ENCODE assay signal across 27 mouse cellular contexts in the genomic region with DNA sequence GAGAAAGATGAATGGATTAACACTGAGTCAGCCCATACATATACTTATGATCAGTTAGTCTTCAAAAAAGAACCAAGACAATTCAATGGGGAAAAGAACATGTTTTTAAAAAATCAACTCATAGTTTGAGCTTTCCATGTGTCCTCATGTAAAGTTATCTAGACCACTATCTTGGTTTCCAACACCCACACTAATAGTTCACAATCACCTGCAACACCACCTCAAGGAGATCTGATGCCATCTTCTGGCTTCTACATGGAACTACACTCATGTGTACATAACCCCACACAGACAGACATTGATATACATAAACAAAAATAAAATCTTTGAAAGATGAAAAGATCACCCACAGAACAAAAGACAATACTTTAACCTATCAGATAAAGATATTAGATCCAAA. TPM values are rescaled to one million over a fixed set of nuclear protein-coding genes. Genes with fewer than 3 reads are reported as not detected.
A peak's percentile ranks its signal among the peaks of the same experiment; 100 is the strongest.
DNase-seq lines count a peak whose midpoint lies in the region; ATAC-seq and TF ChIP-seq lines count a peak whose summit lies in the region.
"Had no signal": no experiment of that assay in that cellular context is flagged by ENCODE, and none has a peak within 500 bp of the region (broad histone marks: within the 10 kb centered on the region; RNA-seq: fewer than 3 reads in every experiment).

No protein-coding gene starts in this region.

- no peak for ATAC-seq in kidney, postnatal 0 days (replicated peaks; ENCODE audit: low FRiP score, low read depth)
- no peak for ATAC-seq in kidney, embryonic 15.5 days (replicated peaks; ENCODE audit: low FRiP score)
- no peak for ATAC-seq in midbrain, postnatal 0 days (ENCODE audit: low FRiP score)
- ATAC-seq in midbrain, embryonic 16.5 days, result no peak
- no peak for ATAC-seq in megakaryocyte-erythroid progenitor cell, adult 5-6 weeks (replicated peaks; ENCODE audit: low FRiP score, low TSS enrichment, poor library complexity, severe bottlenecking)
- ATAC-seq: forebrain, embryonic 16.5 days; hindbrain, embryonic 16.5 days; midbrain, embryonic 15.5 days had no signal

- H3K4me2 ChIP-seq in kidney, postnatal 0 days (ENCODE audit: low read length), result no peak overlapping the region
- H3K4me2 ChIP-seq in kidney, embryonic 15.5 days, result no peak overlapping the region
- no peak overlapping the region for H3K4me2 ChIP-seq in midbrain, postnatal 0 days (ENCODE audit: low read depth, low read length, poor library complexity, severe bottlenecking)
- H3K4me2 ChIP-seq in midbrain, embryonic 16.5 days (ENCODE audit: low read length), result no peak overlapping the region
- H3K4me2 ChIP-seq: embryonic facial prominence, embryonic 15.5 days; midbrain, embryonic 15.5 days; neural tube, embryonic 15.5 days; stomach, embryonic 15.5 days had no signal

- no peak for TF ChIP-seq POLR2A in MEL (IDR thresholded peaks at IDR 0.05; ENCODE audit: control insufficient read depth in 1 of 2, insufficient read depth in 1 of 2, low read depth in 1 of 2, low read length in 2 of 2, poor library complexity in 1 of 2)

- no peak overlapping the region for H3K9ac ChIP-seq in kidney, postnatal 0 days (ENCODE audit: low read depth, low read length)
- H3K9ac ChIP-seq in kidney, embryonic 15.5 days, result no peak overlapping the region
- no peak overlapping the region for H3K9ac ChIP-seq in midbrain, postnatal 0 days (replicated peaks; ENCODE audit: low read length, poor library complexity, severe bottlenecking)
- H3K9ac ChIP-seq in midbrain, embryonic 16.5 days (ENCODE audit: low read depth, low read length), result no peak overlapping the region
- H3K9ac ChIP-seq in MEL (ENCODE audit: control insufficient read depth, low read depth, low read length, poor library complexity, severe bottlenecking), result no peak overlapping the region
- H3K9ac ChIP-seq: embryonic facial prominence, embryonic 15.5 days; midbrain, embryonic 15.5 days; neural tube, embryonic 15.5 days; stomach, embryonic 15.5 days had no signal

- no peak overlapping the region for H3K4me3 ChIP-seq in kidney, postnatal 0 days (replicated peaks; ENCODE audit: low read depth, low read length)
- no peak overlapping the region for H3K4me3 ChIP-seq in kidney, embryonic 15.5 days (replicated peaks)
- H3K4me3 ChIP-seq in midbrain, postnatal 0 days (ENCODE audit: low read depth, low read length), result no peak overlapping the region
- no peak overlapping the region for H3K4me3 ChIP-seq in midbrain, embryonic 16.5 days (ENCODE audit: low read depth, low read length)
- no peak overlapping the region for H3K4me3 ChIP-seq in MEL (ENCODE audit: control insufficient read depth in 1 of 2, insufficient read depth in 1 of 2, low read depth in 2 of 2, low read length in 2 of 2)
- H3K4me3 ChIP-seq: embryonic facial prominence, embryonic 15.5 days; midbrain, embryonic 15.5 days; neural tube, embryonic 15.5 days; stomach, embryonic 15.5 days had no signal

- H3K79me2 ChIP-seq in MEL (ENCODE audit: control insufficient read depth, insufficient read depth, low read length, poor library complexity), result no peaks in the 10 kb centered on the region

- no peak for TF ChIP-seq EP300 in MEL (IDR thresholded peaks at IDR 0.05; ENCODE audit: low read depth in 1 of 2, low read length in 2 of 2)

- H3K27me3 ChIP-seq in kidney, postnatal 0 days (ENCODE audit: insufficient read depth, low read length), result no peaks in the 10 kb centered on the region
- no peaks in the 10 kb centered on the region for H3K27me3 ChIP-seq in kidney, embryonic 15.5 days
- no peaks in the 10 kb centered on the region for H3K27me3 ChIP-seq in midbrain, postnatal 0 days (ENCODE audit: insufficient read depth, low read length)
- H3K27me3 ChIP-seq in midbrain, embryonic 16.5 days (ENCODE audit: control insufficient read depth, insufficient read depth, low read depth, low read length), result no peaks in the 10 kb centered on the region
- H3K27me3 ChIP-seq in MEL (ENCODE audit: control insufficient read depth in 1 of 2, insufficient read depth in 2 of 2, low read length in 2 of 2), result peaks cover 1 to 2% of the 10 kb centered on the region in 2 experiments; a peak in 3 of 4 replicates
- H3K27me3 ChIP-seq: embryonic facial prominence, embryonic 15.5 days; midbrain, embryonic 15.5 days; neural tube, embryonic 15.5 days; stomach, embryonic 15.5 days had no signal

- TF ChIP-seq RAD21 in MEL (IDR thresholded peaks at IDR 0.05; ENCODE audit: low read depth, low read length), result peak; percentile 8; the same call in 1 of the 2 replicates

- no peak for DNase-seq in kidney, postnatal 0 days (ENCODE audit: low spot score)
- no peak for DNase-seq in midbrain, postnatal 0 days (ENCODE audit: low spot score)
- peak; percentile 6 for DNase-seq in MEL (ENCODE audit: low read depth, low spot score)
- no peak for DNase-seq in spleen, postnatal 4 days (ENCODE audit: low spot score in 2 of 2)
- DNase-seq: adrenal gland, postnatal 36 days; cerebellum, adult 9-10 months; gastrocnemius, postnatal 25 days; kidney, adult 11 months; lung, adult 18-20 months; lung, postnatal 36 days; right cerebral cortex, adult 18-20 months; right cerebral cortex, postnatal 4 days; thymus, adult 2 months; thymus, postnatal 4 days had no signal

- H3K4me1 ChIP-seq in kidney, postnatal 0 days (replicated peaks; ENCODE audit: insufficient read depth, low read length), result no peaks in the 10 kb centered on the region
- H3K4me1 ChIP-seq in kidney, embryonic 15.5 days, result 0 out of 2 replicates have a peak, but pooled peaks cover 3% of the 10 kb centered on the region
- no peaks in the 10 kb centered on the region for H3K4me1 ChIP-seq in midbrain, postnatal 0 days (ENCODE audit: insufficient read depth, low read length)
- H3K4me1 ChIP-seq in midbrain, embryonic 16.5 days (ENCODE audit: control insufficient read depth, insufficient read depth, low read length), result 0 out of 2 replicates have a peak, but pooled peaks cover 2% of the 10 kb centered on the region
- peaks cover 0 to 3% of the 10 kb centered on the region in 2 experiments; a peak in 1 of 4 replicates for H3K4me1 ChIP-seq in MEL (ENCODE audit: control insufficient read depth in 1 of 2, insufficient read depth in 2 of 2, low read length in 2 of 2)
- H3K4me1 ChIP-seq: midbrain, embryonic 15.5 days had no signal

- H3K27ac ChIP-seq in kidney, postnatal 0 days, result no peak overlapping the region
- H3K27ac ChIP-seq in kidney, embryonic 15.5 days, result no peak overlapping the region
- no peak overlapping the region for H3K27ac ChIP-seq in midbrain, postnatal 0 days (ENCODE audit: low read depth, low read length)
- no peak overlapping the region for H3K27ac ChIP-seq in midbrain, embryonic 16.5 days (ENCODE audit: low read length)
- H3K27ac ChIP-seq in MEL (ENCODE audit: control insufficient read depth, low read depth, low read length), result no peak overlapping the region
- H3K27ac ChIP-seq: embryonic facial prominence, embryonic 15.5 days; midbrain, embryonic 15.5 days; neural tube, embryonic 15.5 days; stomach, embryonic 15.5 days had no signal

- H3K36me3 ChIP-seq in kidney, postnatal 0 days (ENCODE audit: insufficient read depth, low read length), result no peaks in the 10 kb centered on the region
- H3K36me3 ChIP-seq in kidney, embryonic 15.5 days, result no peaks in the 10 kb centered on the region
- H3K36me3 ChIP-seq in midbrain, postnatal 0 days (ENCODE audit: insufficient read depth, low read length), result no peaks in the 10 kb centered on the region
- no peaks in the 10 kb centered on the region for H3K36me3 ChIP-seq in midbrain, embryonic 16.5 days (ENCODE audit: control insufficient read depth, insufficient read depth, low read length)
- H3K36me3 ChIP-seq in MEL (ENCODE audit: control insufficient read depth in 1 of 2, insufficient read depth in 2 of 2, low read length in 2 of 2), result peaks cover 0 to 2% of the 10 kb centered on the region in 2 experiments; a peak in 2 of 4 replicates
- H3K36me3 ChIP-seq: embryonic facial prominence, embryonic 15.5 days; G1E; midbrain, embryonic 15.5 days; neural tube, embryonic 15.5 days; stomach, embryonic 15.5 days had no signal

- peak; percentile 24; the same call in 1 of the 2 replicates for TF ChIP-seq CTCF in kidney, postnatal 0 days (IDR thresholded peaks at IDR 0.05; ENCODE audit: low read depth)
- peak; percentile 39; the same call in 1 of the 2 replicates for TF ChIP-seq CTCF in midbrain, postnatal 0 days (IDR thresholded peaks at IDR 0.05)
- TF ChIP-seq CTCF in MEL (IDR thresholded peaks at IDR 0.05 in 2 of 3, conservative IDR thresholded peaks at IDR 0.05 in 1 of 3; ENCODE audit: control insufficient read depth in 1 of 3, insufficient read depth in 1 of 3, low read depth in 2 of 3, low read length in 3 of 3, poor library complexity in 1 of 3, severe bottlenecking in 1 of 3), result peak in 2 of 3 experiments; percentile 20 to 38; a peak in 3 of 6 replicates

- no peaks in the 10 kb centered on the region for H3K9me3 ChIP-seq in kidney, postnatal 0 days (replicated peaks; ENCODE audit: low read length)
- no peaks in the 10 kb centered on the region for H3K9me3 ChIP-seq in kidney, embryonic 15.5 days (replicated peaks)
- no peaks in the 10 kb centered on the region for H3K9me3 ChIP-seq in midbrain, postnatal 0 days (ENCODE audit: low read length)
- no peaks in the 10 kb centered on the region for H3K9me3 ChIP-seq in midbrain, embryonic 16.5 days (replicated peaks; ENCODE audit: control insufficient read depth, low read length, poor library complexity, severe bottlenecking)
- no peaks in the 10 kb centered on the region for H3K9me3 ChIP-seq in MEL (replicated peaks; ENCODE audit: insufficient read depth, low read length)
- H3K9me3 ChIP-seq: embryonic facial prominence, embryonic 15.5 days; G1E; midbrain, embryonic 15.5 days; neural tube, embryonic 15.5 days; stomach, embryonic 15.5 days had no signal

TF ChIP-seq in MEL, 35 proteins besides CTCF, POLR2A, EP300 and RAD21:
- TF ChIP-seq SMC3 (IDR thresholded peaks at IDR 0.05; ENCODE audit: low read depth, low read length) (peak; percentile 25), MXI1 (IDR thresholded peaks at IDR 0.05; ENCODE audit: low read depth, low read length) (no peak)

RNA-seq across cellular contexts. Expression of gene Frmd5, which starts 17.1 kb away (rescaled TPM):
- 0.37 and 0.42 TPM in 2 replicates for polyA plus RNA-seq in kidney, postnatal 0 days (2015; fragmentation: Nextera tagmentation; extraction: Ambion mirVana)
- 1.8 and 2.4 TPM in 2 replicates for polyA plus RNA-seq in kidney, embryonic 15.5 days (2015; fragmentation: Nextera tagmentation; extraction: Ambion mirVana)
- total RNA-seq in midbrain, postnatal 0 days (2014; rRNA removed), result 38.3 and 42.5 TPM in 2 replicates
- 12.3 and 14.6 TPM in 2 replicates for polyA plus RNA-seq in midbrain, postnatal 0 days (2015; fragmentation: Nextera tagmentation; extraction: Ambion mirVana)
- 27.9 and 33.4 TPM in 2 replicates for polyA plus RNA-seq in midbrain, embryonic 16.5 days (2015; fragmentation: Nextera tagmentation; extraction: Ambion mirVana)
- 0.04 TPM in 1 of 2 replicates, not detected in the other for total RNA-seq in MEL (2012; rRNA removed)
- polyA plus RNA-seq in MEL (2012; ENCODE audit: insufficient read depth in 1 of 2, insufficient read length in 2 of 2, low read depth in 1 of 2, low replicate concordance in 2 of 2, missing spikeins in 1 of 2), result under 1 TPM in 1 of 2 experiments, not detected in 1; 0.15 TPM
- total RNA-seq in megakaryocyte-erythroid progenitor cell, adult 5-6 weeks (2014; fragmentation: Nextera tagmentation), result not detected in 2 replicates
- not detected in 2 replicates for total RNA-seq in megakaryocyte-erythroid progenitor cell, adult 5-6 weeks (2017)
- total RNA-seq: common myeloid progenitor, adult 5-6 weeks; hematopoietic stem cell, adult 5-6 weeks; liver, adult 2 months had no signal
- polyA plus RNA-seq: liver, adult 2 months had no signal
